Mouse (Mus musculus) MEL-GATA-1-ER (cell line): Measurements from ENCODE around the gene Gm43720.

Experiments
- DNase-seq: peaks from one replicate; pipeline ENCODE4 v3.0.0-alpha.2; 2012; ENCODE audit warnings: low read depth; ENCODE audit errors: extremely low read depth

The Gm43720 gene

GRCm38 (mm10) chr5:138279585-138280424 is at the start of gene Gm43720, which contains the start of the genes Gpc2 and Stag3:
Gene Gm43720 (minus strand): TSS chr5:138279958.
Gene Gpc2 (minus strand): TSS chr5:138280005.
Gene Stag3 (plus strand): TSS chr5:138280240.
- DNase-seq: no peak

- DNase-seq: no peak
Observed at GRCm38 (mm10) chr5:138312795-138313194, 33.0 kb upstream of the Gm43720 start.

GRCm38 (mm10) chr5:138299613-138300012 is 19.9 kb upstream of the Gm43720 start:
- no peak for DNase-seq

GRCm38 (mm10) chr5:138294158-138294557 is 14.4 kb upstream of the Gm43720 start:
- peak; percentile 36 for DNase-seq

GRCm38 (mm10) chr5:138291638-138292037 is 11.9 kb upstream of the Gm43720 start:
- DNase-seq: no peak

GRCm38 (mm10) chr5:138287861-138288260 is 8.1 kb upstream of the Gm43720 start:
- no peak for DNase-seq

- no peak for DNase-seq
Observed at GRCm38 (mm10) chr5:138283540-138283939, 3.8 kb upstream of the Gm43720 start.

- DNase-seq: no peak
Observed at GRCm38 (mm10) chr5:138281798-138282197, 2.0 kb upstream of the Gm43720 start.

GRCm38 (mm10) chr5:138280829-138281228 is 1.1 kb upstream of the Gm43720 start:
- DNase-seq: no peak

GRCm38 (mm10) chr5:138280425-138280768 is 639 bp upstream of the Gm43720 start:
- no peak for DNase-seq

- no peak for DNase-seq
Observed at GRCm38 (mm10) chr5:138277994-138278393, 1.8 kb downstream of the Gm43720 start.

- no peak for DNase-seq
Observed at GRCm38 (mm10) chr5:138275216-138276050, 4.3 kb downstream of the Gm43720 start.

GRCm38 (mm10) chr5:138274186-138274585 is 5.6 kb downstream of the Gm43720 start:
- DNase-seq: no peak

- no peak for DNase-seq
Observed at GRCm38 (mm10) chr5:138272409-138272923, 7.3 kb downstream of the Gm43720 start, which contains the start of gene Gal3st4. Gene Gal3st4 (minus strand): TSS chr5:138272840.

GRCm38 (mm10) chr5:138271232-138271631 is 8.5 kb downstream of the Gm43720 start:
- no peak for DNase-seq

- DNase-seq: no peak
Observed at GRCm38 (mm10) chr5:138268980-138269379, 10.8 kb downstream of the Gm43720 start.

GRCm38 (mm10) chr5:138267114-138267513 is 12.6 kb downstream of the Gm43720 start:
- no peak for DNase-seq

GRCm38 (mm10) chr5:138265712-138266111 is 14.0 kb downstream of the Gm43720 start:
- DNase-seq: no peak

- DNase-seq: no peak
Observed at GRCm38 (mm10) chr5:138264207-138264578, 15.6 kb downstream of the Gm43720 start.

GRCm38 (mm10) chr5:138263260-138264206 is 16.2 kb downstream of the Gm43720 start, which contains the start of gene BC037034:
Gene BC037034 (minus strand): TSS chr5:138264033.
- DNase-seq: peak; percentile 85
